Mouse (Mus musculus) liver, embryonic 12.5 days (tissue): Measurements from ENCODE around the gene Gtf2h3. TPM values are rescaled to one million over a fixed set of nuclear protein-coding genes. Genes with fewer than 3 reads are reported as not detected.
"Not testable (repeated sequence)": the region's sequence is repeated elsewhere in the genome, so short reads cannot be mapped to it uniquely, and the experiment has no call there.

Experiments used
- ATAC-seq: fragments of 200-750 bp; cut with Nextera tagmentation; 2 replicates; pipeline ENCODE4 v1.8.0; 2017; ENCODE audit warnings: moderate number of reproducible peaks, mild to moderate bottlenecking, moderate library complexity
- H3K27ac ChIP-seq: fragments of 300-500 bp; sonication (generic); 2 replicates; pipeline ENCODE4 v1.5.1; 2016; ENCODE audit warnings: mild to moderate bottlenecking
- H3K27me3 ChIP-seq: fragments of 300-500 bp; sonication (generic); replicated peaks from 2 replicates; pipeline ENCODE4 v1.6.1; 2016; ENCODE audit warnings: mild to moderate bottlenecking, moderate library complexity
- H3K36me3 ChIP-seq: fragments of 300-500 bp; sonication (generic); 2 replicates; pipeline ENCODE4 v1.6.1; 2016; ENCODE audit warnings: mild to moderate bottlenecking, moderate library complexity
- H3K4me1 ChIP-seq: fragments of 300-500 bp; sonication (generic); 2 replicates; pipeline ENCODE4 v1.6.1; 2016
- H3K4me2 ChIP-seq: fragments of 300-500 bp; sonication (generic); 2 replicates; pipeline ENCODE4 v1.6.1; 2016; ENCODE audit warnings: mild to moderate bottlenecking, moderate library complexity
- H3K4me3 ChIP-seq: fragments of 300-500 bp; sonication (generic); 2 replicates; pipeline ENCODE4 v1.5.1; 2016; ENCODE audit warnings: mild to moderate bottlenecking, moderate library complexity
- H3K9ac ChIP-seq: fragments of 300-500 bp; sonication (generic); 2 replicates; pipeline ENCODE4 v1.6.1; 2016; ENCODE audit warnings: mild to moderate bottlenecking, moderate library complexity
- H3K9me3 ChIP-seq: fragments of 300-500 bp; sonication (generic); replicated peaks from 2 replicates; pipeline ENCODE4 v1.6.1; 2016; ENCODE audit warnings: mild to moderate bottlenecking, moderate library complexity
- WGBS: fragments of 180-500 bp; shearing (Covaris S2); methylation state at CpG from one replicate; pipeline ENCODE4 v1.1.7; 2016; ENCODE audit not compliant: insufficient replicate concordance; 5-methylcytosine and 5-hydroxymethylcytosine counted together
- polyA plus RNA-seq: library from polyadenylated mRNA; unstranded; fragments of >200 nt; fragmentation: Nextera tagmentation; extraction: Ambion mirVana; gene quantifications from 2 replicates; pipeline ENCODE4 v1.2.1, GENCODE M21; 2016

Gtf2h3 gene
- polyA plus RNA-seq, 1 experiment from 2014 or later = 43.3 TPM

DNA sequence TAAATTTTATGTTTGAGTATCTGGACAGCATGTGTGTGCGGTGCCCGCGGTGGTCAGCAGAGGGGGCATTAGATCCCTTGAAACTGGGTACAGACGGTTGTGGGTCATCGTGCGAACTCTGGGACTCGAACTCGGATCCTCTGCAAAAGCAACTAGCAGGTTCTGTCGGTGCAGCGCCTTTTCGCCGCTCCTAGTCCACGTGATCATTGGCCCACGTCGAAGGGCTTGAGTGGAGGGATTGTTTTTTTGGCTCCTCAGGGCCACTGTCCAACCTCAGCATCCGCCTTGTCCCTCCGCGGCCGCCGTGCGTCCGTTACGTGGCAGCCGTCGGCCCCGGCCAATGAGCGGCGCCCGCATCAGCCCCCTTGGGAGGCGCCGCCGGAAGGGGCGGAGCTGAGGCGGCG lies 38.6 kb upstream of the Gtf2h3 start, which contains the start of gene Tmed2:
Gene Tmed2 (plus strand): TSS at position 313 of the 404 bp plus-strand sequence.
- H3K9ac ChIP-seq = peak within 1 kb of the TSS; percentile 96
- 1% methylated on average over 29 of the region's 35 CpGs for WGBS
- H3K27ac ChIP-seq = peak within 1 kb of the TSS; percentile 90
- peaks cover 29% of the 10 kb centered on the region for H3K4me1 ChIP-seq
- no peaks in the 10 kb centered on the region for H3K9me3 ChIP-seq
- 0 out of 2 replicates have a peak, but pooled peaks cover 8% of the 10 kb centered on the region for H3K27me3 ChIP-seq
- peak within 1 kb of the TSS; percentile 84 for H3K4me2 ChIP-seq
- peaks cover 32% of the 10 kb centered on the region for H3K36me3 ChIP-seq
- ATAC-seq = peak; percentile 93
- H3K4me3 ChIP-seq = peak within 1 kb of the TSS; percentile 83

- Histone ChIP-seq H3K27ac (peak overlapping the region; percentile 90), H3K4me3 (peak overlapping the region; percentile 83), H3K36me3 (peaks cover 39% of the 10 kb centered on the region), H3K9ac (peak overlapping the region; percentile 96), H3K9me3 (no peaks in the 10 kb centered on the region), H3K4me2 (peak overlapping the region; percentile 84), H3K4me1 (peaks cover 26% of the 10 kb centered on the region), H3K27me3 (0 out of 2 replicates have a peak, but pooled peaks cover 8% of the 10 kb centered on the region)
- peak; percentile 81 for ATAC-seq
- 4% methylated on average over 82 of the region's 89 CpGs for WGBS
These were observed 37.9 kb upstream of the Gtf2h3 start for GRCm38 (mm10) chr5:124540905-124541601.

- no peak for ATAC-seq
- 6% methylated on average over 8 of the region's 8 CpGs for WGBS
These were observed 37.4 kb upstream of the Gtf2h3 start for GRCm38 (mm10) chr5:124541602-124541973.

GRCm38 (mm10) chr5:124550737-124551136 lies 28.2 kb upstream of the Gtf2h3 start:
- peaks cover 54% of the 10 kb centered on the region for H3K36me3 ChIP-seq
- H3K27me3 ChIP-seq = not testable (repeated sequence)
- WGBS = 83% methylated on average over 4 of the region's 4 CpGs

More at GRCm38 (mm10) chr5:124541602-124541973, 37.4 kb upstream of the Gtf2h3 start:
- H3K4me2 ChIP-seq = peak overlapping the region; percentile 84
- no peaks in the 10 kb centered on the region for H3K9me3 ChIP-seq
- H3K36me3 ChIP-seq = peaks cover 44% of the 10 kb centered on the region
- peak overlapping the region; percentile 90 for H3K27ac ChIP-seq
- peak overlapping the region; percentile 83 for H3K4me3 ChIP-seq
- H3K9ac ChIP-seq = peak overlapping the region; percentile 96
- 0 out of 2 replicates have a peak, but pooled peaks cover 6% of the 10 kb centered on the region for H3K27me3 ChIP-seq
- peaks cover 25% of the 10 kb centered on the region for H3K4me1 ChIP-seq

GRCm38 (mm10) chr5:124551349-124552093 lies 27.4 kb upstream of the Gtf2h3 start:
- Histone ChIP-seq H3K36me3 (peaks cover 54% of the 10 kb centered on the region), H3K4me1 (peaks cover 21% of the 10 kb centered on the region), H3K9ac (peak overlapping the region; percentile 80), H3K4me3 (peak overlapping the region; percentile 91), H3K27ac (peak overlapping the region; percentile 87), H3K4me2 (peak overlapping the region; percentile 85)
- ATAC-seq, H3K9me3 ChIP-seq, H3K27me3 ChIP-seq: not testable (repeated sequence)
- WGBS = 28% methylated on average over 5 of the region's 5 CpGs

More at GRCm38 (mm10) chr5:124550737-124551136, 28.2 kb upstream of the Gtf2h3 start:
- H3K4me1 ChIP-seq = peaks cover 21% of the 10 kb centered on the region
- not testable (repeated sequence) for H3K9me3 ChIP-seq, H3K27ac ChIP-seq, ATAC-seq, H3K9ac ChIP-seq, H3K4me2 ChIP-seq, H3K4me3 ChIP-seq

GRCm38 (mm10) chr5:124552094-124552472 lies 26.9 kb upstream of the Gtf2h3 start:
- H3K36me3 ChIP-seq = peaks cover 54% of the 10 kb centered on the region
- H3K4me3 ChIP-seq = peak overlapping the region; percentile 91
- 12% methylated on average over 9 of the region's 9 CpGs for WGBS
- H3K9ac ChIP-seq = peak overlapping the region; percentile 80
- no peaks in the 10 kb centered on the region for H3K9me3 ChIP-seq
- H3K4me1 ChIP-seq = peaks cover 21% of the 10 kb centered on the region
- ATAC-seq = no peak
- H3K4me2 ChIP-seq = peak overlapping the region; percentile 85
- H3K27ac ChIP-seq = peak overlapping the region; percentile 87
- no peaks in the 10 kb centered on the region for H3K27me3 ChIP-seq

DNA sequence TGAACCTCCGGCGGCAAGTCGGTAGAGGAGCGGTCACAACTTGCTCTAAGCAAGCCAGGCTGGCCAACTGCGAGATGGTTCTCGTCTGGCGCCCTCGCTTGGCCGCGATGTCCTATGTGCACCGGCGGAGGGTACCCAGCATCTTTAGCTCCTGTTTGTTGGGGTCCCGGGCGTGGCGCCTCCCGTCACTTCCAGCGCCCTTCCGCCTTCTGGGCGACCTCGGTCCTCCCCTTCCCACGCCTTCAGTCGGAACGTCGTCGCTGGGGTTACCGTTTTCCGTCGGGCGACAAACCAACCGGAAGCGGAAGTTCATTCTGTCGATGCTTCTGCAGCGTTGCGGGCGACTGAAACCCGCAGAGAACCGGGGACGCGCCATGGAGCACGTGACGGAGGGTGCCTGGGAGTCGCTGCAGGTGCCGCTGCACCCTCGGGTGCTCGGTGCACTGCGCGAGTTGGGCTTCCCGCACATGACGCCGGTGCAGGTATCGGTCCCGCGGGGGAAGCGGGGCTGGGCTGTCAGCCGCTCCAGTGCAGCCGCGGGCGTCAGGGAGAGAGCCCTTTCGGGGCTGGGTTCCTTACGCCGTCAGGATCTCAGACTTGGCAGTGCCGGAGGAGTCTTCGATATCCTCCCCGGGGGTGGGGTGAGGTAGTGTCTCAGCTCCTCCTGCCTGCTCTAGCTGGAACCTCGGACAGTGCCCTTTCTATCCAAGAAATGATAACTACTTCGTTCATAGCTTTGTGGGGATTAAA lies 26.2 kb upstream of the Gtf2h3 start, which contains the start of gene Ddx55:
Gene Ddx55 (plus strand): TSS at position 307 of the 750 bp plus-strand sequence.
- Histone ChIP-seq H3K4me1 (peaks cover 21% of the 10 kb centered on the region), H3K4me3 (peak within 1 kb of the TSS; percentile 91), H3K27ac (peak within 1 kb of the TSS; percentile 87), H3K9me3 (no peaks in the 10 kb centered on the region), H3K27me3 (no peaks in the 10 kb centered on the region), H3K9ac (peak within 1 kb of the TSS; percentile 80), H3K36me3 (peaks cover 54% of the 10 kb centered on the region), H3K4me2 (peak within 1 kb of the TSS; percentile 85)
- ATAC-seq = peak; percentile 86
- WGBS = 2% methylated on average over 66 of the region's 66 CpGs

DNA sequence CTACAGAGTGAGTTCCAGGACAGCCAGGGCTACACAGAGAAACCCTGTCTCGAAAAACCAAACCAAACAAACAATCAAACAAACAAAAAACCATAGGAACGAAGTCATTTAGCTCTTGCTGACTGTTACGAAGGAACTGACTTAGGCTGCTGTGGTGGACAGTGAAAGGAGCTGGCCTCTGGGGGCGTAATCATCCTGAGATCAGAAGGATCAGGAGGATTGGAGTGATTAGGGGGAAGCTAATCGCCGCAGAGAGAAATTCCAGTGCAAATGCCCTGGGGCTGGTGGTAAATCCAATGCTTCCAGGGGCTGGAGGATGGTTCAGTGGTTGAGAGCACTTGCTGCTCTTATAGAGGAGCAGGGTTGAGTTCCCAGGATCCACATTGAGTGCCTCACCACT lies 25.3 kb upstream of the Gtf2h3 start:
- Histone ChIP-seq H3K4me3 (peak overlapping the region; percentile 91), H3K9ac (peak overlapping the region; percentile 80), H3K27ac (0 out of 2 replicates have a peak overlapping the region, but pooled peaks have one; percentile 25), H3K4me1 (peaks cover 21% of the 10 kb centered on the region), H3K27me3 (no peaks in the 10 kb centered on the region), H3K4me2 (peak overlapping the region; percentile 85), H3K9me3 (no peaks in the 10 kb centered on the region), H3K36me3 (peaks cover 54% of the 10 kb centered on the region)
- 58% methylated on average over 6 of the region's 6 CpGs for WGBS
- ATAC-seq = no peak

DNA sequence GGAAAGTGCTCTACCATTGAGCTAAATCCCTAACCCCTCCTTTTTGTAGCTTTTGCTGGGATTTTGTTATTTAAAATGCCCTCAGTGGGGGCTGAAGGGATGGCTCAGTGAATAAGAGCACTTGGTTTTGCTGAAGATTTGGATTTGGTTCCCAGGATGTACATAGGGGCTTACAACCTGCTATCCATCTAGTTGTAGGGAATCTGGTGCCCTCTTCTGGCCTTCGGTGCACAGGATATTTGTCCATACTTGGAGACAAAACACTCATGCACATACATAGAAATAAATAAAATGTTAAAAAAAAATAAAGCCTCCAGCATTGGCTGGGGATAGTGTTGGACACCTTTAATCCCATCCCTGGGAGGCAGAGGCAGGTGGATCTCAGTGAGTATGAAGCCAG lies 23.8 kb upstream of the Gtf2h3 start:
- Histone ChIP-seq H3K4me3 (no peak overlapping the region), H3K4me1 (peaks cover 21% of the 10 kb centered on the region), H3K36me3 (peaks cover 66% of the 10 kb centered on the region), H3K27me3 (no peaks in the 10 kb centered on the region), H3K4me2 (no peak overlapping the region), H3K9ac (no peak overlapping the region), H3K27ac (no peak overlapping the region), H3K9me3 (no peaks in the 10 kb centered on the region)
- 76% methylated on average over 1 of the region's 1 CpGs for WGBS
- no peak for ATAC-seq

DNA sequence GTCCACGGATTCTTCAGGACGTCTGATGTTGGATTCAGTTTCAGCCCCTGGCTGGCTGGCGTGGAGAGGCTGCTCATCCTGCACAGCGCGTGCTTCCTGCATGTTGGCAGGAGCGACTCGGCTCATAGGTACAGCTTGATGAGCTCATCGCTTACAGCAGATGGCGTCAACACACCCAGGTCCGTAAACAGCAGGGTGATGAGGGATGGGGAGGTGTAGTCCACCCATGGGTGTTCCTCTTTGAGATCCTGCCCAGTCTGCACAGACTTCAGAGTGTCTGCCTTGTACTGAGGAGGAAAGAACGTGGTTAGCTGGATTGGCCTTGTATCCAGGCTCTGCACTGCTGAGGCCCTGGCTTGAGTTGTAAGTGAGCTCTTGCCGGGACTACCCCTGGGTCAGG lies 7.9 kb upstream of the Gtf2h3 start:
- H3K36me3 ChIP-seq = peaks cover 100% of the 10 kb centered on the region
- no peak overlapping the region for H3K4me3 ChIP-seq
- H3K27ac ChIP-seq = no peak overlapping the region
- H3K9me3 ChIP-seq = no peaks in the 10 kb centered on the region
- H3K4me1 ChIP-seq = 0 out of 2 replicates have a peak, but pooled peaks cover 3% of the 10 kb centered on the region
- no peak overlapping the region for H3K4me2 ChIP-seq
- no peak for ATAC-seq
- no peak overlapping the region for H3K9ac ChIP-seq
- no peaks in the 10 kb centered on the region for H3K27me3 ChIP-seq
- 78% methylated on average over 12 of the region's 12 CpGs for WGBS

GRCm38 (mm10) chr5:124575467-124575866 lies 3.5 kb upstream of the Gtf2h3 start:
- Histone ChIP-seq H3K9me3 (no peaks in the 10 kb centered on the region), H3K4me1 (peaks cover 28% of the 10 kb centered on the region), H3K27me3 (no peaks in the 10 kb centered on the region), H3K4me2 (no peak overlapping the region), H3K9ac (no peak overlapping the region), H3K36me3 (peaks cover 73% of the 10 kb centered on the region), H3K4me3 (no peak overlapping the region), H3K27ac (no peak overlapping the region)
- ATAC-seq = no peak
- 85% methylated on average over 7 of the region's 7 CpGs for WGBS
